Mouse (Mus musculus) megakaryocyte, embryonic 14.5 days (primary cell): ENCODE results near the gene Hist1h4n. TPM values are rescaled to one million over a fixed set of nuclear protein-coding genes. Genes with fewer than 3 reads are reported as not detected.
A peak's percentile ranks its signal among the peaks of the same experiment; 100 is the strongest.
"Not testable (repeated sequence)": the region's sequence is repeated elsewhere in the genome, so short reads cannot be mapped to it uniquely, and the experiment has no call there.

Experiments used
- H3K27me3 ChIP-seq: replicated peaks from 2 replicates; pipeline ENCODE3; 2012; ENCODE audit warnings: inconsistent platforms
- H3K36me3 ChIP-seq: replicated peaks from 2 replicates; pipeline ENCODE3; 2012; ENCODE audit warnings: low read length, inconsistent platforms, mixed read lengths
- H3K4me1 ChIP-seq: 2 replicates; pipeline ENCODE4 v1.6.1; 2012; ENCODE audit warnings: inconsistent platforms
- H3K4me3 ChIP-seq: replicated peaks from 2 replicates; pipeline ENCODE3; 2012; ENCODE audit warnings: moderate library complexity, mild to moderate bottlenecking, inconsistent platforms
- H3K9me3 ChIP-seq: 2 replicates; pipeline ENCODE4 v1.6.1; 2012; ENCODE audit warnings: inconsistent platforms
- FLI1 ChIP-seq: IDR thresholded peaks from 2 replicates; pipeline ENCODE4 v1.6.1; 2012; ENCODE audit warnings: low read length, inconsistent platforms, mixed read lengths
- GATA1 ChIP-seq: IDR thresholded peaks from 3 replicates; pipeline ENCODE4 v1.6.1; 2012; ENCODE audit warnings: mixed read lengths, low read length, inconsistent platforms, borderline replicate concordance
- polyA plus RNA-seq: library from polyadenylated mRNA; stranded (reverse); fragments of >175 nt; gene quantifications from 2 replicates; pipeline ENCODE4 v1.2.3, GENCODE M21; 2012; ENCODE audit warnings: low replicate concordance; ENCODE audit not compliant: insufficient read depth

Hist1h4n gene
- 88.8 and 245 TPM in 2 replicates for polyA plus RNA-seq

DNA sequence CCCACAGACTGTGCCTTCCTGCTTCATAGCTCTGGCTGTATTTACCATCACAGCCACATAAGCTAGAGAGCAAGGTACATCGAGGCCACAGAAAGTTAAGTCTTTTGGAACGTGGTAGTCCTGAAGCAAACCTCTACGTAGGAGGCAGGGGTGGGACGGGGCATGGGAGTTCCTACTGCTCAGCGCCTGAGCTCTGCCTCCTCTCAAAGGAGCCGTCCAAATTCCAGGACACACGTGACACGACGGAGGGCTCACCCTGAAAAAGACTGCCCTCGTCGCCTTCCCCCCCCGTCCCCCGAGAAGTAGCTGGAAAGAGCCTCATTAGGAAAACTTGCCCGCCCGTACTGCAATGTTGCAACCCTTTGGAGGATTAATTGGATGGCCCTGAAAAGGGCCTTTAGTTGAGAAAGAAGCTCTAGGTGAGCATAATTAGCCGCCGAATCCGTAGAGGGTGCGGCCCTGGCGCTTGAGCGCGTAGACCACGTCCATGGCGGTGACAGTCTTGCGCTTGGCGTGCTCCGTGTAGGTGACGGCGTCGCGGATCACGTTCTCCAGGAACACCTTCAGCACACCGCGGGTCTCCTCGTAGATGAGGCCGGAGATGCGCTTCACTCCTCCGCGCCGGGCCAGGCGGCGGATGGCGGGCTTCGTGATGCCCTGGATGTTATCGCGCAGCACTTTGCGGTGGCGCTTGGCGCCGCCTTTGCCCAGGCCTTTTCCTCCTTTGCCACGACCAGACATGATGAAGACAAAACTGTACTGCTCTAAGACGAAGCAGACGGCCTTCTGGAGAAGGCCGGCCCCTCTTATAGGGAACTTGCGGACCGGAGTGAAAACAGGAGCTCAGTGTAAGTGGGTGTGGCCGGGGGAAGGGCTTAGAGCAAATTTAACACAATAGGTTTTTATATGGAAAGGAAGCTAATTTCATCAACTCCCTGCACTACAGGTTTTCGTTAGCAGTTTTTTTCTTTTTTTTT, at the start of gene Hist1h4n:
TSS of gene Hist1h4n (minus strand) at position 779 of the 977 bp plus-strand sequence.
- Histone ChIP-seq H3K4me1 (peaks cover 11% of the 10 kb centered on the region), H3K4me3 (peak within 1 kb of the TSS; percentile 76)
- H3K36me3 ChIP-seq, H3K27me3 ChIP-seq, H3K9me3 ChIP-seq: not testable (repeated sequence)

- H3K4me3 ChIP-seq, result no peak overlapping the region
- H3K9me3 ChIP-seq, result no peaks in the 10 kb centered on the region
- H3K36me3 ChIP-seq, result no peaks in the 10 kb centered on the region
- H3K27me3 ChIP-seq, result peaks cover 2% of the 10 kb centered on the region
- no peak for TF ChIP-seq GATA1
- TF ChIP-seq FLI1, result no peak
- peaks cover 15% of the 10 kb centered on the region for H3K4me1 ChIP-seq
These were observed 48.7 kb upstream of the Hist1h4n start for GRCm38 (mm10) chr13:21880735-21881134.

GRCm38 (mm10) chr13:21865503-21865902, 33.5 kb upstream of the Hist1h4n start:
- H3K36me3 ChIP-seq, H3K4me3 ChIP-seq, H3K9me3 ChIP-seq, H3K27me3 ChIP-seq, H3K4me1 ChIP-seq: not testable (repeated sequence)

GRCm38 (mm10) chr13:21861608-21862007, 29.6 kb upstream of the Hist1h4n start:
- TF ChIP-seq GATA1 (no peak), FLI1 (no peak)
- Histone ChIP-seq H3K4me3 (no peak overlapping the region), H3K27me3 (peaks cover 9% of the 10 kb centered on the region), H3K36me3 (no peaks in the 10 kb centered on the region), H3K9me3 (no peaks in the 10 kb centered on the region), H3K4me1 (no peaks in the 10 kb centered on the region)

DNA sequence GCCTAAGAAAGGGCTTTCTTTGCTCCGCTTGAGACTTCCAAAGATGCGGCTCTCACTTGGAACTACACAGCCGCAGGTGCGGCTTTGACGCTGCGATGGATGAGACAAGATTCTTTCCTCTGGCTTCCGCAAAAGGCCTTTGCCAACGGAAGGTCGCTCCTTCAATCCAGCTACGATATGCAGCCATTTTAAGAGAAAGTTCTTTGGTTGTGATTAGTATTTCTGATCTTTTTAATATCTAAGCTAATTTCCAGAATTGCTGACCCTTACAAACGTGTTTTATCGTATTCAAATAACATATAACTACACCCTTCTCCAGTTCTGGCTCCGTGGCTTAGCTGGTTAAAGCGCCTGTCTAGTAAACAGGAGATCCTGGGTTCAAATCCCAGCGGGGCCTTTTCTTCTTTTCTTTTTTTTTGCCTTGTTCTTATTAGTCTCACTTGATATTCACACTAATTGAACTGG, 23.7 kb upstream of the Hist1h4n start:
- TF ChIP-seq FLI1, result no peak
- TF ChIP-seq GATA1, result no peak
- H3K9me3 ChIP-seq, result no peaks in the 10 kb centered on the region
- H3K27me3 ChIP-seq, result peaks cover 1% of the 10 kb centered on the region
- no peaks in the 10 kb centered on the region for H3K36me3 ChIP-seq
- peak overlapping the region; percentile 91 for H3K4me3 ChIP-seq
- H3K4me1 ChIP-seq, result peaks cover 40% of the 10 kb centered on the region

DNA sequence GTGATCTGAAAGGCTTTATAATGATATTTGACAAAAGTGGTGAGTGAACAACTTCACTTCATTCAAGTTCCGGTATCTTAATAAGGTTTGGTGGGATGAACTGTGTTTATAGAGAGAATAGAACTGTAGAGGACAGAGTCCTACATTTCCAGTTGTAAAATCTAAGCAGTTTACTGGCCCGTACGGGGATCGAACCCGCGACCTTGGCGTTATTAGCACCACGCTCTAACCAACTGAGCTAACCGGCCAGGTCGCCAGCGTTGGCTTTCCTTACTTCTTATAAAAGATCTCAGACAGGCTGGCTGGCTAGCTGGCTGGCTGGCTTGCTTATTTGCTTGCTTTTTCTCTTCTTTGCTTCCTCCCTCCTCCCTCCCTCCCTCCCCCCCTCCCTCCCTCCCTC, 23.1 kb upstream of the Hist1h4n start:
- H3K4me3 ChIP-seq, result peak overlapping the region; percentile 91
- TF ChIP-seq FLI1, result no peak
- TF ChIP-seq GATA1, result no peak
- H3K4me1 ChIP-seq, result peaks cover 43% of the 10 kb centered on the region
- no peaks in the 10 kb centered on the region for H3K9me3 ChIP-seq
- peaks cover 1% of the 10 kb centered on the region for H3K27me3 ChIP-seq
- H3K36me3 ChIP-seq, result no peaks in the 10 kb centered on the region

DNA sequence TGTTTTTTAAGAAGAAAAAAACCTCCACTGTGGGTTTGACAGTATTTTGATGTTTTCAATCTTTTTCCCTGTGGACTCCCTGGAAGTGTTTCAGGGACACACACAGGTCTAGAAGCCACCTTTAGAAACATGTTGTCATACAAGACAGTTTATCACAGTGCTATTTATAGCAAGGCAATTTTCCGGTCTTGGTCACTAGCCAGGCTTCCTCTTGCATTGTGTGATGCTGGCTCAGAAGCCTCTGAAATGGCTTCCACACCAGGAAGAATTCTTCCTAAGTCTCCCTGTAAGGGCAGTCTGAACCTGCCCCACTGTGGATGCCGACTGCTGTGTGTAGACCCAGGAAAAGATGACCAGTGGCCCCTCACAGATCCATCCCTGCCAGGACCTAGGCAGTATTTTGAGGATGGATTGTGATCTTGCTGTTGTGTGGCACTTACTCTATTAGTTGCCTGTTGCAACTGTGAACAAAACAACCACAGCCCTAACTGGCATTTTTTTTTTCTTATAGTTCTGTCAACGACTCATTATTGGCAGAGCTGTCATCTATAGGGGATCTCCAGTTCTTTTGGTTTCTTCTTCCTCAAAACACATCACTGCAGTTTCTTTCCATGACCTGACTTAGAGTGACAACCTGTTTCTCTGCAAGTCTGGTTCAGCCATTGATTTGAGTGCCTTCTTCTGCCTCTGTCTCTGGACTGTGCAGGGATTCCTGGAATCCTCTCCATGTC, 20.4 kb upstream of the Hist1h4n start:
- peak overlapping the region; percentile 76 for H3K4me3 ChIP-seq
- TF ChIP-seq FLI1, result no peak
- TF ChIP-seq GATA1, result no peak
- H3K36me3 ChIP-seq, result no peaks in the 10 kb centered on the region

GRCm38 (mm10) chr13:21850696-21851095, 18.7 kb upstream of the Hist1h4n start:
- not testable (repeated sequence) for H3K36me3 ChIP-seq, H3K9me3 ChIP-seq, H3K4me3 ChIP-seq, H3K27me3 ChIP-seq
- peaks cover 43% of the 10 kb centered on the region for H3K4me1 ChIP-seq

More for the DNA sequence above, 20.4 kb upstream of the Hist1h4n start:
- no peaks in the 10 kb centered on the region for H3K27me3 ChIP-seq
- no peaks in the 10 kb centered on the region for H3K9me3 ChIP-seq
- H3K4me1 ChIP-seq, result peaks cover 43% of the 10 kb centered on the region

DNA sequence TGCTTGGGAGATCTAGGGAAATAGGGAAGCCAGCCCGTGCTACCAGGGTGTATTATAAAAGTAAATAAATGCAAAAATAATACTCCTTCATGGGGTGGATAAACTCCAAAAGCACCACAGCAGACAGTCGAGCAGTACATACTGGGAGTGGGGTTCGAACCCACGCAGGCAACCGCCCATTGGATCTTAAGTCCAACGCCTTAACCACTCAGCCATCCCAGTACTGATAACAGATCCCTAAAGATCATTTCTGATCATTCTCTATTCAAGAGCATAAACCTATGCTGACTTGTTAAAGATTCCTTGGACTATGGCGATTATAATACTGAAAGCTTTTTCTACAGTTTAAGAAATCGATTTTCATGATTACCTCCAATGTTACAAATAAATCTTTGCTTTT, 15.9 kb upstream of the Hist1h4n start:
- no peak for TF ChIP-seq GATA1
- no peak for TF ChIP-seq FLI1
- Histone ChIP-seq H3K36me3 (no peaks in the 10 kb centered on the region), H3K4me1 (peaks cover 23% of the 10 kb centered on the region), H3K4me3 (no peak overlapping the region), H3K27me3 (no peaks in the 10 kb centered on the region), H3K9me3 (no peaks in the 10 kb centered on the region)

- not testable (repeated sequence) for H3K9me3 ChIP-seq, H3K4me1 ChIP-seq, H3K27me3 ChIP-seq, H3K36me3 ChIP-seq, H3K4me3 ChIP-seq
These were observed 14.4 kb upstream of the Hist1h4n start for GRCm38 (mm10) chr13:21846356-21846755.

- H3K36me3 ChIP-seq, H3K27me3 ChIP-seq, H3K4me1 ChIP-seq, H3K9me3 ChIP-seq, H3K4me3 ChIP-seq: not testable (repeated sequence)
These were observed 8.5 kb upstream of the Hist1h4n start for GRCm38 (mm10) chr13:21840508-21840907.

- not testable (repeated sequence) for H3K27me3 ChIP-seq, H3K4me3 ChIP-seq, H3K36me3 ChIP-seq, H3K9me3 ChIP-seq
- peaks cover 11% of the 10 kb centered on the region for H3K4me1 ChIP-seq
These were observed 1.5 kb upstream of the Hist1h4n start, which contains the start of the genes Hist1h2ap and Hist1h2br for GRCm38 (mm10) chr13:21833461-21833860. Gene Hist1h2ap, minus strand, starts transcription at chr13:21833507. Gene Hist1h2br, plus strand, starts transcription at chr13:21833743.
